Mouse (Mus musculus) embryonic fibroblast, embryonic 13.5 days (primary cell): Measurements from ENCODE around the gene Lrrc49.

Experiments used
- CTCF ChIP-seq: IDR thresholded peaks from 2 replicates; pipeline ENCODE4 v1.5.1; 2011; ENCODE audit warnings: mild to moderate bottlenecking, control low read depth, low read length, moderate library complexity, borderline replicate concordance; ENCODE audit not compliant: insufficient read depth
- POLR2A ChIP-seq: IDR thresholded peaks from 2 replicates; pipeline ENCODE4 v1.6.1; 2011; ENCODE audit warnings: low read depth, mild to moderate bottlenecking, control low read depth, low read length, moderate library complexity

DNA sequence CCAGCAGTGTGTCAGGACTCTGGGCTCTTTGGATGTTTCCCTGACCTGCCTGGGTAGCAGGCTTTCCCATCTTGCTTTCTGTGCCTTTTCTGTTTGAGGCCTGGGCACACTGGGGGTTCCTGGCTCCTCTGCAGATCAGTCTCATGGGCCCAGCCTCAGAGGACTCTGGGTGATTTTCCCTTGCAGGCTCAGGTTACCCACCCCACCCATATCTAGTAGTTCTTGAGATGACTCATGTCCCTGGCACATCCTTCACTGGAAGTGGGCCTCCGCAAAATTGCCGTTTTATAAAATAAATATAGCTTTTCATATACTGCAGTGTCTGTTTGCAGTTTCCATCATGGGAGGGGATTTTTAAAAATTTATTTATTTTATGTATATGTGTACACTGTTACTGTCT lies 46.4 kb upstream of the Lrrc49 start:
- TF ChIP-seq CTCF (no peak), POLR2A (no peak)
